Mouse (Mus musculus) brain, embryonic 14.5 days (tissue): Measurements from ENCODE around the gene Mapk10. TPM values are rescaled to one million over a fixed set of nuclear protein-coding genes. Genes with fewer than 3 reads are reported as not detected.

ENCODE experiments used
- DNase-seq: peaks from one replicate; pipeline ENCODE4 v3.0.0-alpha.2; 2011; ENCODE audit warnings: low read depth
- CTCF ChIP-seq: fragments of 200-500 bp; IDR thresholded peaks from 2 replicates; pipeline ENCODE4 v1.5.1; 2012; ENCODE audit warnings: inconsistent platforms, mild to moderate bottlenecking, moderate library complexity, borderline replicate concordance; ENCODE audit not compliant: insufficient read depth, insufficient read length; ENCODE audit errors: extremely low read depth
- POLR2A ChIP-seq: fragments of 200-500 bp; IDR thresholded peaks from 2 replicates; pipeline ENCODE4 v1.6.1; 2012; ENCODE audit warnings: mild to moderate bottlenecking, inconsistent platforms, borderline replicate concordance; ENCODE audit not compliant: poor library complexity, insufficient read depth, insufficient read length, severe bottlenecking; ENCODE audit errors: extremely low read depth
- polyA plus RNA-seq: library from polyadenylated mRNA; depleted of rRNA; stranded (reverse); fragments of >200 nt; gene quantifications from 2 replicates; pipeline ENCODE4 v1.2.3, GENCODE M21; 2012

Gene Mapk10
- polyA plus RNA-seq, 1 experiment = 65.9 TPM

DNA sequence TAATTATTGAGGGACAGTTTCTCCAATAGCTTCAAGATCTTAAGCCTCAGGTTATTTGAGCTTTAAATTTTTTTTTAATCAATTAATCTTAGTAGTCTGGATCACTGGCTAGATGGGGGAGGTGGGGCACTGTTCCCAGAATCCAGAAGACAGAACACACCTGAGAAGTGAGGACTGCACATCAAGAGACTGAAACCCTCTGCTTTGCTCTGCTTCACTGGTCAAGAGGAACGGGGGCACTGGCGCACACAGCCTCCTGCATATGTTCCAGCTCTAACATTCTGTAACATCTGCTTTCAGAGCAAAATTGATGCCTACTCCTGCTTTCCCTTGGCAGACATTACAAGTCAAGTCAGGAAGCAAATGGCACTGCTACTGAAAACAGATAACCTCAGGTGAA lies 290.9 kb downstream of the Mapk10 start:
- no peak for DNase-seq
- no peak for TF ChIP-seq POLR2A
- no peak for TF ChIP-seq CTCF

DNA sequence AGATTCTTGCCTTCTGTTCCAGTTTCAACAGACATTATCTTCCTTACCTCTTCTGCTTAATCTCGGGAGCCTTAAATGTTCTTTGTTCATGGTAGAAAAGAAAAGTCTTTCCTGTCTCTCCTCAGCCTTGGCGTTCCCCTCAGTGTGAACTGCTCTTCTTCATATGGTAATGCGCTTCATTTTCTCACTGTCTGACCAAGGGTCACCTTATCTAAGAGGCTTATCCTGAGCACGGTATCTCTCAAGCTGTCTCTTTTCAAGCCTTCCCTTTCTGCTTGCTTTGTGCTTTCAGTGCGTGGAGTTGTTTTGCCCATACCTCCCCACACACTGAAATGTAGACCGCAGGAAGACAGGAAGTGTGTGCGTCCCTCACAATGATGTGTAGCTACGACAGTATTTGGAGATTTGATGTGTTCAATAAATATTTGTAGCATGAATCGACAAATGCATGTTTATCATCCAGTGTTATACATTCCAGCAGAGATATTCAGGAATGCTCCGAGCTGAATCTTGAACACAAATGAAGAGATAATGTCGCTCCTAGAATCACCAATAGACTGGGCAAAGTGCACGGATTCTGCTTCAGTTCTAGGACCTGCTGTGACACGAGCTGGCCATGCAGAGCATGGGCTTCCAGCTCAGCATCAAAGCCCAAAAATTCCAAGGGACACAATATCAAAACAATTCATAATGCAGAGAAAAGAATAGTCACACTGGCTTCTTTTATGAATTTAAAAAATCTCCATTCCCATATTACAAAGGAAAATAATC lies 305.5 kb downstream of the Mapk10 start:
- DNase-seq = peak; percentile 61

DNA sequence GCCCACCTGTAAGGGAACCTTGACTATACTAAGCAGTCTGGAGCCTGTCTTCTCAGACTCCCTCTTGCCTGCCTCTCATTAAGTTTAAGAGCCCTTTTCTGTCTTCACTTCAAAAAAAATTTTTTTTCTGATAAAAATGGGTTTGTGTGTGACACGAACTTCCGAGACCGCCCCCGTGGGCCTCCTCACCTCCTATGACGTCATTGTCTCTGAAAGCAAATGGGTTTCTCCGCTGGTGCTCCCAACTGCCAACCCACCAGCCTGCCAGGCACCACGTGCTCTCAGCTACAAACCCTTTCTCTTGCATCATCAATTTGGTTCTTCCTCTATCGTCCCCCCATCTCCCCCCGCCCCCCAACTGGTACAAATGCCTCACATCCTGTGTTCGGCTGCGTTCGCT lies 307.1 kb downstream of the Mapk10 start:
- TF ChIP-seq CTCF (no peak), POLR2A (no peak)
- DNase-seq = no peak

More for the DNA sequence above, 305.5 kb downstream of the Mapk10 start:
- TF ChIP-seq POLR2A (no peak), CTCF (no peak)

DNA sequence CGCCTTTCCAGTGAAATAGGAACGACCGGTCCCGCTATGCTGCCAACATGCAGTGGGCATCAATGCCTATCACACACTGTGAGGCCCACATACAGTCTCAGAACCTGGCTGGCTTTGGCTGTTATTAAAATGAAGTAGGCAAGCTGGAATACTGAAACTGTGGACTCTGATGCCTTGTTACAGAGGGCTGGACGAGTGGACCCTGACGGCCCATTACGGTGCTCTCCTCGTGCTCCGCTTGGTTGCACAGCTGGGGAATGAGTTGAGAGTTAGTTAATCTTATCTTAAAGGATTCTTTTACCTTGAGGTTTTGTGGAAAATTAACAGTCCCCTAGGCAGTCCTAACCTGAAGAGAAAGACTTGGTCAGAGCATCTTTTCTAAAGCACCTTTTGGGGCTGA lies 307.6 kb downstream of the Mapk10 start:
- TF ChIP-seq POLR2A (no peak), CTCF (no peak)
- no peak for DNase-seq

DNA sequence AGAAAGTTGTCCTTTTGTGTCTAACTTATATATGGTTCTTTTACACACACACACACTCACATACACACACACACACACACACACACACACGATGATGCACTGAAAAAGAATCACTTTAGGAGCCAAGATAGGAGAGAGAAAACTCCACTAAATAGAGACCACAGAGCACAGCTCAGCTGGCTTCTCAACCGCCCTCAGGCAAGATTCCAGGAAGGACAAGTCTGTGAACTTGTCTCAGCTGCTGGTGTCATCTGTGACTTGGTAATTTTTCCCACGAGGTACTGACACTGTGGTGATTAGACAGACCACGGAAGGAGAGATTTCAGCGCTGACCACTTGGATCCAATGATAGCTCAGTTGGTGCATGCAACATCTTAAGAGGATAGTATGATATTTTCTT lies 310.0 kb downstream of the Mapk10 start:
- TF ChIP-seq POLR2A = no peak
- TF ChIP-seq CTCF = no peak
- no peak for DNase-seq

DNA sequence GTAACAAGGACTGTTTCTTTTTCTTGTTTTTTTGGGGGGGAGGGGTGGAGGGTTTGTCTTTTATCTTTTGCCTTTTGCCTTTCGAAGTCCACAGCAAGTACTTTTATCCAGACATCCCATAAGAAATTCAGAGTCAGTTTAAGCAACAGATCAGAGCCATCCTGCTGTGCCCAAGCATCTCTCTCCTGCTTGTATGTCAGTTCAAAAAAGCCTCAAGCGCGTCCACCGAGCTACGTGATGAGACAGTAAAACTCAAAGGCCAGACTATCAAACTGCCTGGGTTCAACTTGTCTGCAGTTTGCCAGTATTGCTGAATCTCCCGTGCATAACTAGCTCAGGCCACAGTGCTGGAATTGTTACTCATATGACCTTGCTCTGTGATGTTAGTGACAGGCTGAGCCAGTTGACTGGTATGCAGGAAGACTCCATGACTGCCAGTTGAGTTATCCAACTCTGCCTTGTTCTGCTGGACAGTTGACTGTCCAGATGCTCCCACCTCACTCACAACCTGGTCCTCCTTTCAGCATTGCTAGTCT lies 311.4 kb downstream of the Mapk10 start:
- TF ChIP-seq POLR2A (no peak), CTCF (no peak)
- peak; percentile 71 for DNase-seq

DNA sequence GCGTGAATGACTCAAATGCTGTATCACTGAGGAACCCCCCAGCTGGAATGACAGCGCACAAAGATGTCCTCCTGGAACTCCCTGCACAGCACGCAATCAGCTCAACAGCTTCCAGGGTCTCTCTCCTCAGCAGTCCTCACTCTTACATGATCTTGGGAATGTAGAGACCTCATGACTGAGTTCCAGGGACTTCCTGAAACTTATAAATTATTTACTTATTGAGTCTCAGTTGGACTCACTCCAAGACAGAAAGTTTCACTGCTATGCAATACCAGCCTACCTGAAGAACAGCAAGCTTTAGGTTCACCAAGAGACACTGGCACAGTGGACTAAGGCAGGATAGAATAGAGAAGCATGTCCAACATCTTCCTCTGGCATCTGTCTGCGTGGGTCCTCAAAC lies 312.8 kb downstream of the Mapk10 start:
- DNase-seq = no peak
- no peak for TF ChIP-seq CTCF
- TF ChIP-seq POLR2A = no peak

DNA sequence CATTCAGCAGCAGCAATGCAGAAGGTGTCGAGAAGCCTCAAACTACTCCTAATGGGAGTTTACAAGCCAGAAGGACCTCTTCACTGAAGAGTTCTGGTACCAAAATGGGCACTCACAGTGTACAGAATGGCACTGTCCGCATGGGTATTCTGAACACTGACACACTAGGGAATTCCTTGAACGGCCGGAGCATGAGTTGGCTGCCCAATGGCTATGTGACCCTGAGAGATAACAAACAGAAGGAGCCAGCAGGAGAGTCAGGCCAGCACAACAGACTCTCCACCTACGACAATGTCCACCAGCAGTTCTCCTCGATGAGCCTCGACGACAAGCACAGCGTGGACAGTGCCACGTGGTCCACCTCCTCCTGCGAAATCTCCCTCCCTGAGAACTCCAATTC lies 318.9 kb downstream of the Mapk10 start:
- no peak for DNase-seq
- TF ChIP-seq POLR2A = no peak
- no peak for TF ChIP-seq CTCF

DNA sequence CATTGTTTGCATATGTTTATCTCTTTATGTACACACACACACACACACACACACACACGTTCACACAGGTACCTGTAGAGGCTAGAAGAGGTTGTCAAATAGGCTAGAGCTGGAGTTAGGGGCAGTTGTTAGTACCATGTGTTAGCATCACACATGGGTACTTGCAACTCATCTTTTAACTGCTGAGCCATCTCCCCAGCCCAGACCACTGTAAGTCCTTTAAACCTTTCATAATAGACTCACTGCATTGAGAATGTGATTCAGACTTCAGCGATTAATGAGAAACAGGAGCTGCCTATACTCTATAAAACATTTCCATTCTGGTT lies 322.0 kb downstream of the Mapk10 start:
- TF ChIP-seq CTCF (no peak), POLR2A (no peak)
- DNase-seq = no peak

DNA sequence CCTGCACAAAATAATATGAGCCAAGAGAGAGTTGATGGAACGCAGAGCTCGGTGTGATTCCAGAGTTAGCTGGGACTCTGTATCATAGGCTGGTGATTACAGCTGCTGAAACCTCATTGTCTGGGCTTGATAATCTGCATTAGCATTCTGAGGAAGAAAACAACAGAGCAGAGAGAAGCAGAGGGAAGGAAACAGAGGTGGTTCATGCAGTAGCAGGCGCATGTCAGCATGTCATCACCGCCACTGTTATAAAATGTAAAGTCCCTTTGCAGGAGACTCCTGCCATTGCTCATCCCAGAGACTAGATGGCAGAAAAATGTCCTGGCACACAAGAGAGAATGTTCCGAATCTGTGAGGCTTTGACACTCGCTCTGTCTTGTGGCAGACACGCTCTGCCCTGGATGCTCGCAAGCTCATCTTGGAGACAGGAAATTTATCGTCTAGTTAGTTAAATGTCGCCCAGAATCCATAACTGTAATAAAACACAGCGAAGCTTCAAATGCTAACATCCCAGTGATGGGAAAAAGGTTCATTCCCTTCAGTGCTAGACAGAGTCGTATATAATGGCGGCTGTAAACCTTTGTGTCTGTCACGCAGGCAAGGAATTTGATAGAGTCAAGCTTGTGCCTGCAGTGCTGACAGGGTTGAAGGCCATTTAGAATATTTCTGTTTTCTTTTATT lies 322.5 kb downstream of the Mapk10 start:
- TF ChIP-seq CTCF (no peak), POLR2A (no peak)
- DNase-seq = peak; percentile 31

DNA sequence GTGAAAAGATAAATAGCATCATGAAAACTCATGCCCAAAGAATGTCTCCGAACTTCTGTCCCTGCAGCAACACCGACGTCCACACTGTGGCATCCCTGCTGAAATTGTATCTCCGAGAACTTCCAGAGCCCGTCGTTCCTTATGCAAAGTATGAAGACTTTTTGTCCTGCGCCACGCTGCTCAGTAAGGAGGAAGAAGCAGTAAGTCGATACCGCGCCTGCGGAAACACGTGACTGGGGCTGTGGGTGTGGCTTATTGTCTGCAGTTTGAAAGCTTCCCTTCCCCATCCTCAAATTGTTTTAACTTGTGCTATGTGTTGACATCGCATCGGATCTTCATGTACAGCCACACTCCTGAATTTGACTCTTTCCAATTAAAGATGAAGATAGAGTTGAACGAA lies 335.5 kb downstream of the Mapk10 start:
- no peak for DNase-seq
- no peak for TF ChIP-seq CTCF
- TF ChIP-seq POLR2A = no peak
